In genomic region chr11:59964818-59965217, GRCm38 (mm10) we compare ENCODE assay signal across 8 mouse cellular contexts. TPM values are rescaled to one million over a fixed set of nuclear protein-coding genes. Genes with fewer than 3 reads are reported as not detected.
DNase-seq lines count a peak whose midpoint lies in the region; ATAC-seq and TF ChIP-seq lines count a peak whose summit lies in the region.

TSS of gene Rasd1 (minus strand) at chr11:59964944.

- WGBS in cerebellum, adult 2 months, result under 1% methylated on average over 28 of the region's 28 CpGs
- 0% methylated on average over 28 of the region's 28 CpGs for WGBS in forebrain, embryonic 16.5 days

- H3K27ac ChIP-seq in MEL (ENCODE audit: control insufficient read depth, low read depth, low read length), result 0 out of 2 replicates have a peak within 1 kb of the TSS, but pooled peaks have one; percentile 3
- H3K27ac ChIP-seq in cerebellum, adult 2 months (ENCODE audit: insufficient read depth, low read length), result peak within 1 kb of the TSS; percentile 55
- H3K27ac ChIP-seq in forebrain, embryonic 16.5 days (ENCODE audit: low read length), result no peak within 1 kb of the TSS

- no peak for TF ChIP-seq EP300 in MEL (IDR thresholded peaks at IDR 0.05; ENCODE audit: low read depth in 1 of 2, low read length in 2 of 2)

- no peaks in the 10 kb centered on the region for H3K27me3 ChIP-seq in MEL (ENCODE audit: control insufficient read depth in 1 of 2, insufficient read depth in 2 of 2, low read length in 2 of 2)
- H3K27me3 ChIP-seq in cerebellum, adult 2 months (ENCODE audit: control insufficient read depth, insufficient read depth, low read length), result no peaks in the 10 kb centered on the region
- H3K27me3 ChIP-seq in forebrain, embryonic 16.5 days (replicated peaks; ENCODE audit: control insufficient read depth, insufficient read depth, low read length), result peaks cover 14% of the 10 kb centered on the region

- TF ChIP-seq RAD21 in MEL (IDR thresholded peaks at IDR 0.05; ENCODE audit: low read depth, low read length), result no peak

- TF ChIP-seq CTCF in MEL (IDR thresholded peaks at IDR 0.05 in 2 of 3, conservative IDR thresholded peaks at IDR 0.05 in 1 of 3; ENCODE audit: control insufficient read depth in 1 of 3, insufficient read depth in 1 of 3, low read depth in 2 of 3, low read length in 3 of 3, poor library complexity in 1 of 3, severe bottlenecking in 1 of 3), result no peak
- TF ChIP-seq CTCF in cerebellum, adult 2 months (IDR thresholded peaks at IDR 0.05; ENCODE audit: borderline replicate concordance, insufficient read depth, low read depth, low read length), result no peak

- peak within 1 kb of the TSS; percentile 64 to 96 for H3K4me3 ChIP-seq in MEL (ENCODE audit: control insufficient read depth in 1 of 2, insufficient read depth in 1 of 2, low read depth in 2 of 2, low read length in 2 of 2)
- H3K4me3 ChIP-seq in cerebellum, adult 2 months (replicated peaks; ENCODE audit: insufficient read depth, low read depth, low read length), result peak within 1 kb of the TSS; percentile 63
- peak within 1 kb of the TSS; percentile 46 for H3K4me3 ChIP-seq in forebrain, embryonic 16.5 days (replicated peaks; ENCODE audit: low read length)

- no peaks in the 10 kb centered on the region for H3K79me2 ChIP-seq in MEL (ENCODE audit: control insufficient read depth, insufficient read depth, low read length, poor library complexity)

- H3K36me3 ChIP-seq in MEL (ENCODE audit: control insufficient read depth in 1 of 2, insufficient read depth in 2 of 2, low read length in 2 of 2), result peaks cover 2 to 9% of the 10 kb centered on the region in 2 experiments
- peaks cover 10% of the 10 kb centered on the region; the same call in 1 of the 2 replicates for H3K36me3 ChIP-seq in forebrain, embryonic 16.5 days (ENCODE audit: control insufficient read depth, insufficient read depth)

- H3K9ac ChIP-seq in MEL (ENCODE audit: control insufficient read depth, low read depth, low read length, poor library complexity, severe bottlenecking), result peak within 1 kb of the TSS; percentile 69
- H3K9ac ChIP-seq in forebrain, embryonic 16.5 days (replicated peaks; ENCODE audit: low read depth, low read length), result peak within 1 kb of the TSS; percentile 47

- peak; percentile 54 for ATAC-seq in forebrain, embryonic 16.5 days
- peak; percentile 75 to 79 for ATAC-seq in hematopoietic stem cell, adult 5-6 weeks (replicated peaks in 1 of 2; ENCODE audit: insufficient read depth in 1 of 2, low FRiP score in 2 of 2, low TSS enrichment in 1 of 2, low read depth in 1 of 2, poor library complexity in 2 of 2, severe bottlenecking in 2 of 2)

- TF ChIP-seq POLR2A in MEL (IDR thresholded peaks at IDR 0.05; ENCODE audit: control insufficient read depth in 1 of 2, insufficient read depth in 1 of 2, low read depth in 1 of 2, low read length in 2 of 2, poor library complexity in 1 of 2), result peak; percentile 58 to 73; a peak in 3 of 4 replicates
- no peak; the same call in none of the 2 replicates for TF ChIP-seq POLR2A in cerebellum, adult 2 months (IDR thresholded peaks at IDR 0.05; ENCODE audit: borderline replicate concordance, insufficient read depth, low read length)

- peak; percentile 87 for DNase-seq in MEL (ENCODE audit: low read depth, low spot score)
- peak; percentile 88 to 90 for DNase-seq in cerebellum, adult 2 months
- peak in 1 of 2 experiments; percentile 48 for DNase-seq in layer of hippocampus, postnatal 25 days (ENCODE audit: extremely low spot score in 1 of 2, low spot score in 1 of 2)
- peak; percentile 93 for DNase-seq in lung, postnatal 25 days (ENCODE audit: low spot score)
- DNase-seq in retina, postnatal 1 day, result peak; percentile 79
- peak; percentile 74 for DNase-seq in thymus, postnatal 4 days

- peak within 1 kb of the TSS; percentile 92 for H3K4me2 ChIP-seq in forebrain, embryonic 16.5 days (ENCODE audit: low read length)

- H3K4me1 ChIP-seq in MEL (ENCODE audit: control insufficient read depth in 1 of 2, insufficient read depth in 2 of 2, low read length in 2 of 2), result peaks cover 18 to 28% of the 10 kb centered on the region in 2 experiments
- no peaks in the 10 kb centered on the region for H3K4me1 ChIP-seq in cerebellum, adult 2 months (ENCODE audit: control insufficient read depth, insufficient read depth, low read length)
- H3K4me1 ChIP-seq in forebrain, embryonic 16.5 days (replicated peaks; ENCODE audit: control insufficient read depth, insufficient read depth, low read length), result peaks cover 20% of the 10 kb centered on the region

- H3K9me3 ChIP-seq in MEL (replicated peaks; ENCODE audit: insufficient read depth, low read length), result no peaks in the 10 kb centered on the region
- no peaks in the 10 kb centered on the region for H3K9me3 ChIP-seq in forebrain, embryonic 16.5 days (ENCODE audit: control insufficient read depth, low read length)

TF ChIP-seq in MEL, 35 proteins besides CTCF, POLR2A, EP300 and RAD21:
- TF ChIP-seq NRF1 (IDR thresholded peaks at IDR 0.05; ENCODE audit: insufficient read depth, low read depth, low read length, poor library complexity, severe bottlenecking) (no peak; the same call in 1 of the 2 replicates), MYB (IDR thresholded peaks at IDR 0.05; ENCODE audit: low read depth, low read length) (no peak), MYC (IDR thresholded peaks at IDR 0.05; ENCODE audit: low read depth, low read length) (no peak), ETS1 (IDR thresholded peaks at IDR 0.05; ENCODE audit: low read depth, low read length) (no peak), TBP (IDR thresholded peaks at IDR 0.05; ENCODE audit: low read depth, low read length) (peak; percentile 60), MAFK (IDR thresholded peaks at IDR 0.05; ENCODE audit: borderline replicate concordance, low read depth, low read length) (no peak), JUND (IDR thresholded peaks at IDR 0.05; ENCODE audit: low read depth, low read length) (no peak), SMC3 (IDR thresholded peaks at IDR 0.05; ENCODE audit: low read depth, low read length) (0 out of 2 replicates have a peak, but pooled peaks have one; percentile 5), CHD2 (IDR thresholded peaks at IDR 0.05; ENCODE audit: low read length) (no peak), UBTF (IDR thresholded peaks at IDR 0.05; ENCODE audit: borderline replicate concordance, insufficient read depth, low read depth, low read length) (no peak), ZC3H11A (IDR thresholded peaks at IDR 0.05; ENCODE audit: low read depth, low read length) (no peak), MAX (IDR thresholded peaks at IDR 0.05; ENCODE audit: low read length) (peak; percentile 76), GATA1 (IDR thresholded peaks at IDR 0.05; ENCODE audit: low read depth, low read length) (no peak), BHLHE40 (IDR thresholded peaks at IDR 0.05; ENCODE audit: borderline replicate concordance, low read depth, low read length) (no peak), E2F4 (IDR thresholded peaks at IDR 0.05; ENCODE audit: borderline replicate concordance, low read depth, low read length) (0 out of 2 replicates have a peak, but pooled peaks have one; percentile 39), USF2 (IDR thresholded peaks at IDR 0.05; ENCODE audit: borderline replicate concordance in 1 of 2, insufficient read depth in 1 of 2, low read depth in 1 of 2, low read length in 2 of 2) (0 out of 4 replicates have a peak, but pooled peaks of 1 of the 2 experiments have one; percentile 8), GABPA (IDR thresholded peaks at IDR 0.05; ENCODE audit: low read depth, low read length) (no peak), MEF2A (IDR thresholded peaks at IDR 0.05; ENCODE audit: extremely low read depth, insufficient replicate concordance, low read depth, low read length, poor library complexity, severe bottlenecking) (no peak), ZNF384 (IDR thresholded peaks at IDR 0.05; ENCODE audit: low read depth, low read length) (no peak), POLR2AphosphoS2 (IDR thresholded peaks at IDR 0.05; ENCODE audit: low read length) (peak; percentile 29; the same call in 1 of the 2 replicates), POLR2AphosphoS5 (IDR thresholded peaks at IDR 0.05; ENCODE audit: borderline replicate concordance, low read depth, low read length) (no peak), MXI1 (IDR thresholded peaks at IDR 0.05; ENCODE audit: low read depth, low read length) (peak; percentile 43), KAT2A (conservative IDR thresholded peaks at IDR 0.05; ENCODE audit: low read depth, low read length) (no peak), SIN3A (IDR thresholded peaks at IDR 0.05; ENCODE audit: low read length) (peak; percentile 37; the same call in 1 of the 2 replicates), MAZ (IDR thresholded peaks at IDR 0.05; ENCODE audit: low read depth, low read length) (peak; percentile 32; the same call in 1 of the 2 replicates), TCF12 (IDR thresholded peaks at IDR 0.05; ENCODE audit: low read depth, low read length) (peak; percentile 41; the same call in 1 of the 2 replicates), HCFC1 (IDR thresholded peaks at IDR 0.05; ENCODE audit: low read depth, low read length) (0 out of 2 replicates have a peak, but pooled peaks have one; percentile 20), ZKSCAN1 (IDR thresholded peaks at IDR 0.05; ENCODE audit: low read depth, low read length) (no peak), NELFE (IDR thresholded peaks at IDR 0.05; ENCODE audit: low read depth, low read length) (peak; percentile 67), ZMIZ1 (IDR thresholded peaks at IDR 0.05; ENCODE audit: low read depth, low read length) (peak; percentile 70; the same call in 1 of the 2 replicates), ELF1 (IDR thresholded peaks at IDR 0.05; ENCODE audit: low read depth, low read length) (0 out of 2 replicates have a peak, but pooled peaks have one; percentile 23), RCOR1 (IDR thresholded peaks at IDR 0.05; ENCODE audit: low read depth, low read length) (no peak), CHD1 (IDR thresholded peaks at IDR 0.05; ENCODE audit: low read depth, low read length) (no peak), TAL1 (IDR thresholded peaks at IDR 0.05; ENCODE audit: low read length) (no peak), USF1 (IDR thresholded peaks at IDR 0.05; ENCODE audit: low read depth, low read length) (no peak)

RNA-seq across cellular contexts. Expression of gene Rasd1, which starts in this region (rescaled TPM):
- total RNA-seq in MEL (2012; rRNA removed), result not detected in 2 replicates
- polyA plus RNA-seq in MEL (2012; ENCODE audit: insufficient read depth in 1 of 2, insufficient read length in 2 of 2, low read depth in 1 of 2, low replicate concordance in 2 of 2, missing spikeins in 1 of 2), result under 1 TPM in 1 of 2 experiments, not detected in 1; 0.06 TPM
- polyA plus RNA-seq in cerebellum, adult 2 months (2012; rRNA removed), result 5.1 and 5.2 TPM in 2 replicates
- polyA plus RNA-seq in forebrain, embryonic 16.5 days (2015; fragmentation: Nextera tagmentation; extraction: Ambion mirVana), result 0.51 and 1.1 TPM in 2 replicates
- 2.1 and 3.4 TPM in 2 replicates for total RNA-seq in hematopoietic stem cell, adult 5-6 weeks (2017)
- total RNA-seq in layer of hippocampus, postnatal 25 days (2021), result 10 to 100 TPM; 54.8 to 67.0 TPM

Comparison
In these comparisons a context has a peak if more than half of its experiments do, and no peak if none do; other contexts are left out.
1. RNA of gene Rasd1 (total RNA-seq): 54.8 to 67.0 TPM in layer of hippocampus, postnatal 25 days; 2.1 to 3.4 TPM in hematopoietic stem cell, adult 5-6 weeks and not detected in MEL; every median in the first group is over 10 times any median in the second.
2. Peak in DNase-seq, H3K4me3 ChIP-seq, H3K27ac ChIP-seq and H3K9ac ChIP-seq in MEL; RNA of the gene not detected or under 1 TPM.
3. Peak in every context shown above with its lines, with median percentiles within 50 percentile points of each other: H3K4me3 ChIP-seq.